Mouse (Mus musculus) forebrain, embryonic 16.5 days (tissue): ENCODE data around the gene Itpk1. TPM values are rescaled to one million over a fixed set of nuclear protein-coding genes. Genes with fewer than 3 reads are reported as not detected.

Experiments used
- ATAC-seq: fragments of 200-750 bp; cut with Nextera tagmentation; 2 replicates; pipeline ENCODE4 v1.8.0; 2017; ENCODE audit warnings: mild to moderate bottlenecking, moderate library complexity
- H3K27ac ChIP-seq: fragments of 300-500 bp; sonication (generic); 2 replicates; pipeline ENCODE4 v1.5.1; 2014; ENCODE audit warnings: low read length, control low read depth
- H3K27me3 ChIP-seq: fragments of 300-500 bp; sonication (generic); replicated peaks from 2 replicates; pipeline ENCODE4 v1.6.1; 2014; ENCODE audit warnings: low read length; ENCODE audit not compliant: control insufficient read depth, insufficient read depth
- H3K36me3 ChIP-seq: fragments of 300-500 bp; sonication (generic); 2 replicates; pipeline ENCODE4 v1.6.1; 2014; ENCODE audit not compliant: control insufficient read depth, insufficient read depth
- H3K4me1 ChIP-seq: fragments of 300-500 bp; sonication (generic); replicated peaks from 2 replicates; pipeline ENCODE4 v1.6.1; 2014; ENCODE audit warnings: low read length; ENCODE audit not compliant: control insufficient read depth, insufficient read depth
- H3K4me2 ChIP-seq: fragments of 300-500 bp; sonication (generic); 2 replicates; pipeline ENCODE4 v1.6.1; 2014; ENCODE audit warnings: mild to moderate bottlenecking, low read length, control low read depth
- H3K4me3 ChIP-seq: fragments of 300-500 bp; sonication (generic); replicated peaks from 2 replicates; pipeline ENCODE4 v1.5.1; 2014; ENCODE audit warnings: mild to moderate bottlenecking, low read length, control low read depth
- H3K9ac ChIP-seq: fragments of 300-500 bp; sonication (generic); replicated peaks from 2 replicates; pipeline ENCODE4 v1.6.1; 2014; ENCODE audit warnings: low read depth, low read length, control low read depth
- H3K9me3 ChIP-seq: fragments of 300-500 bp; sonication (generic); 2 replicates; pipeline ENCODE4 v1.6.1; 2016; ENCODE audit warnings: low read length; ENCODE audit not compliant: control insufficient read depth
- WGBS: fragments of 180-500 bp; shearing (Covaris S2); extraction: QIAGEN DNeasy Blood & Tissue Kit; methylation state at CpG from one replicate; pipeline ENCODE4 v1.1.7; 2014; 5-methylcytosine and 5-hydroxymethylcytosine counted together
- polyA plus RNA-seq: library from polyadenylated mRNA; unstranded; fragments of >200 nt; fragmentation: Nextera tagmentation; extraction: Ambion mirVana; gene quantifications from 2 replicates; pipeline ENCODE4 v1.2.1, GENCODE M21; 2015

The Itpk1 gene
- polyA plus RNA-seq, 1 experiment from 2014 or later: 68.7 TPM

DNA sequence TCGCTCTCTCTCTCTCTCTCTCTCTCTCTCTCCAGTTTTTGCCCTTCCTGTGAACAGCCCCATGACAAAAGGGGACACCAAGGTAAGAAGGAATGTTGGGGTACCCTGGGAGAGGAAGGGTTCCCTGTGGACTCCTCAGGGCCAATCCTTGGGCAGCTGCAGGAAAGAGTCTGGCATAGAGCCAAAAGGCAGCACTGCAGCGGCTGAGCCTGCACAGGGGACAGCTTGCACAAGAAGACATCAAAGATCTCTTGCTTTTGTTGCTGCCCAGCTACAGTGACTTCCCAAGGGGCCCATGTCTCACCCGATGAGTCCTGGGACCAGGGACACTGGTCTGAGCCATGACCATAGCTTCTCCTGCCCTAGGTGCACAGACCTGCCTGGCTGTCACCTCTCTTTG is 148.9 kb downstream of the Itpk1 start:
- Histone ChIP-seq H3K4me1 (peaks cover 16% of the 10 kb centered on the region), H3K9ac (peak overlapping the region; percentile 18; the same call in 1 of the 2 replicates), H3K9me3 (no peaks in the 10 kb centered on the region), H3K27ac (no peak overlapping the region), H3K4me2 (peak overlapping the region; percentile 91), H3K4me3 (peak overlapping the region; percentile 84), H3K27me3 (0 out of 2 replicates have a peak, but pooled peaks cover 2% of the 10 kb centered on the region), H3K36me3 (no peaks in the 10 kb centered on the region)
- no peak for ATAC-seq
- 37% methylated on average over 3 of the region's 3 CpGs for WGBS

DNA sequence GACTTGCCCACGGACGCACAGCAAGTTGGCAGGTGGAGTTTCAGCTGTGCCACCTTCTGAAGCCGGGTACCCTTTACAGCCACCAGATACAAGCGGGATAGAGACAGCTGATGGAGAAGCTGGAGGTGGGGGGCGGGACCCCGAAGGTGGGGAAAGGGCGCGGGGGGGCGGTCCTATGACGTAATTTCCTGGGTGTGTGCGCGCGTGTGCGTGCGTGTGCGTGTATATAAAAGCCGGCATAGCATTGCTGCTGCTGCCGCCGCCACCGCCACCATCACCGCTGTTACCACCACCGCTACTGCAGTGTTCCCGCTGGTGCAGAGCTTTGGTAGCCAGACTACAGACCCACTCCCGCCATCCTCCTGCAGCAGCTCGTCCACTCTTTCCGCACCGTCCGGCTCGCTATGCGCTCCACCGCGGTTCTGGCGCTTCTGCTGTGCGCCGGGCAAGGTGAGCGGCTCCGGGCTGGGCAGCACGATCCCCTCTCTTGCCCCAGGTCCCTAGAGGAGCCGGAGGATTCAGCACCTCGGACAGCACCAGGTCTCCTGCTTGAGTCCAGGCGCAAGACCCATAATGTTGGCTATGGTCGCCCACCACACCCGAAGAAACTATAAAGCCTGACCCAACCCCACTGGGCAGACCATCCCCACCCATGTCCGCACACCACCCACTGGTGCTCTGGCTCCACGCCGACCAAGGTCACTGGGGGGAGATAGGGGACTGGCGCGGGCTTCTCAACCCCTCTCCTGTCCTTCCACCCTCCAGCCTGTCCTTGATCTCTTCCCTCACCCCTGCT is 149.8 kb downstream of the Itpk1 start, which contains the start of gene Chga:
Chga (plus strand) TSS at position 249 of the 796 bp plus-strand sequence.
- Histone ChIP-seq H3K36me3 (no peaks in the 10 kb centered on the region), H3K4me2 (peak within 1 kb of the TSS; percentile 91), H3K9ac (peak within 1 kb of the TSS; percentile 87), H3K27me3 (0 out of 2 replicates have a peak, but pooled peaks cover 2% of the 10 kb centered on the region), H3K27ac (peak within 1 kb of the TSS; percentile 73), H3K4me3 (peak within 1 kb of the TSS; percentile 84), H3K4me1 (peaks cover 16% of the 10 kb centered on the region), H3K9me3 (no peaks in the 10 kb centered on the region)
- ATAC-seq: peak; percentile 83
- WGBS: 2% methylated on average over 48 of the region's 48 CpGs

DNA sequence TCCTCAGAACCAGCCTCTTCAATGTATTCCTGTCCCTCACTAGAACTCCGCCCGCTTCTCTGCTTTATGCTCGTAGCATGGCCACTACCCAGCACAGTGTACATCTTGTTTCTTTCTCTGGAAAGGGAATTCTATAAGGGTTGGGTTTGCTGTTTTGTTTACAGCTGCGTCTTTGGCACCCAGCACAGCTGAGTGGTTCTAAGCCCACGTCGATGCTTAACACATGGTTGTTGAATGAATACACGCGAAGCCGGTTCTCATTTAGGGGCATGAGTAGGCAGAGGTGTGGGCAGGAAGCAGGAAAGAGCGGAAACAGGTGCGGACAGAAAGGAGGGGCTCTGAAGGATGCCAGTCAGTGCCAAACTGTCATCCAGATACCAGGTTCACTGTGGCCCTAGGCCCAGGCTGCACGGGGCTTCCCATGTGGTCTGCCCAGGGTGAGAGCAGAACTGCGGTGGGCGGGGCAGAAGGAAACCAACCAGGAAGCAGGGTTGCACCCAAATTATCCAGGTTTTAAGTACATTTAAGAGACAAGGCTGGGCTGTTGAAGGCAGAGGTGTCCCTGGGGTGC is 150.9 kb downstream of the Itpk1 start:
- Histone ChIP-seq H3K4me2 (no peak overlapping the region), H3K4me3 (no peak overlapping the region), H3K36me3 (no peaks in the 10 kb centered on the region), H3K9ac (no peak overlapping the region), H3K27me3 (0 out of 2 replicates have a peak, but pooled peaks cover 2% of the 10 kb centered on the region), H3K9me3 (no peaks in the 10 kb centered on the region), H3K4me1 (peaks cover 16% of the 10 kb centered on the region), H3K27ac (no peak overlapping the region)
- ATAC-seq: peak; percentile 19; the same call in 1 of the 2 replicates
- WGBS: 76% methylated on average over 14 of the region's 14 CpGs

DNA sequence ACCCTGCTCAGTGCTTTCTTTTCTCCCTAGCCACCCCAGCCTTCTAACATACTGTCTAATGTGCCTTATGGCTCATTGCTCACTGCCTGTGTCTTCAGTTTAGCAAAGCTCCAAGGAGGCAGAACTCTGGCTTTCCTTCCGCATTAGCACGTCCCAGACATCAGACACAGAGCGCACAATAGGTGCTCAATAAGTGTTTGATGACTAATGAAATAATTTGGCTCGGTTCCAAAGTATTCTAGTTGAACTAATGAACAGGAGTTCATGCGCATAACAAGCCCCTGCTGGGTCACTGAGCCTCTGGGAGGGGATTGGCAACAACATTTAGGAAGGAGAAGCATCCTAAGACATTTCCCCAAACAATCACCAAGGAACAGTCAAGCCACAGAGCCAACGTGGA is 152.7 kb downstream of the Itpk1 start:
- no peak for ATAC-seq
- Histone ChIP-seq H3K9me3 (no peaks in the 10 kb centered on the region), H3K4me1 (peaks cover 16% of the 10 kb centered on the region), H3K36me3 (no peaks in the 10 kb centered on the region), H3K27ac (no peak overlapping the region), H3K4me3 (no peak overlapping the region), H3K4me2 (no peak overlapping the region), H3K9ac (no peak overlapping the region), H3K27me3 (0 out of 2 replicates have a peak, but pooled peaks cover 2% of the 10 kb centered on the region)
- 20% methylated on average over 6 of the region's 6 CpGs for WGBS

DNA sequence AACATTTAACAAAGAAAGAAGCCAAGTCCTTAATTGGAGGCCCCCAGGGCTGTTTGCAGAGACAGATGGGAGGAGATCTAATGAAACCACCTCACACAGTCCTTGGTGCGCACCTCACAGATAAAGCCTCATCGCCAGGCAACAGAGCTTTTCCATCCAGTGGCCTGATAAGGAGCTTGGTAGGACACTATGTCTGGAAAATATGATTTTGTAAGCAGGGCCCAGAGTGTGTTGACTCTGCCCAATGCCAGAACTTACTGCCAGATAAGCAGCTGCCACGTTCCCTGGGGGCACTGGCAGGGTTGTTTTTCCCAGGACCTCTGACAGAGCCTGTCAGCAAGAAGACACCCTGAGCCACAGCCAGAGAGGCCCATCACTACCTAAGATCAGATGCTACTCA is 153.5 kb downstream of the Itpk1 start:
- Histone ChIP-seq H3K9ac (no peak overlapping the region), H3K27me3 (0 out of 2 replicates have a peak, but pooled peaks cover 2% of the 10 kb centered on the region), H3K4me2 (no peak overlapping the region), H3K36me3 (no peaks in the 10 kb centered on the region), H3K4me1 (peaks cover 15% of the 10 kb centered on the region), H3K27ac (no peak overlapping the region), H3K4me3 (no peak overlapping the region), H3K9me3 (no peaks in the 10 kb centered on the region)
- ATAC-seq: no peak
- WGBS: 50% methylated on average over 3 of the region's 3 CpGs

DNA sequence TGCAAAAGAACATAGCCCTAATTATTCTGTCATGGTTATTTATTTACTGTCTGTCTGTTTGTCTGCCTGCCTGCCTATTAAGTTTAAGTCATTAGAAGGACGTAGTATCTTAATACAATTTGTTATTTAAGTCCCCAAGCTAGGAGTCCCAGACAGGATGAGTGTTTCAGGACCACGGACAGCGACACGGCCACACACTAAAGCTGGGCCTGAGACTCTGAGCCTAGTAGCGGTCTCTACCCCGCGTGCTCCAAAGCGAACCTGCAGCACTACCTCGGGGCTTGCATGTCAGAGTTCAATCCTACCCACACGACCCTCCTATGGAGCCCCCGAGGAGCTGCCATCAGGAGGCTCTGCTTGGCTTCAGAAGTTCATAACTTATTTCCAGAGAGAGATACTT is 154.2 kb downstream of the Itpk1 start:
- no peak for ATAC-seq
- Histone ChIP-seq H3K9ac (no peak overlapping the region), H3K4me3 (no peak overlapping the region), H3K36me3 (no peaks in the 10 kb centered on the region), H3K27ac (no peak overlapping the region), H3K4me1 (peaks cover 9% of the 10 kb centered on the region), H3K9me3 (no peaks in the 10 kb centered on the region), H3K27me3 (0 out of 2 replicates have a peak, but pooled peaks cover 2% of the 10 kb centered on the region), H3K4me2 (no peak overlapping the region)
- WGBS: 3% methylated on average over 11 of the region's 11 CpGs

DNA sequence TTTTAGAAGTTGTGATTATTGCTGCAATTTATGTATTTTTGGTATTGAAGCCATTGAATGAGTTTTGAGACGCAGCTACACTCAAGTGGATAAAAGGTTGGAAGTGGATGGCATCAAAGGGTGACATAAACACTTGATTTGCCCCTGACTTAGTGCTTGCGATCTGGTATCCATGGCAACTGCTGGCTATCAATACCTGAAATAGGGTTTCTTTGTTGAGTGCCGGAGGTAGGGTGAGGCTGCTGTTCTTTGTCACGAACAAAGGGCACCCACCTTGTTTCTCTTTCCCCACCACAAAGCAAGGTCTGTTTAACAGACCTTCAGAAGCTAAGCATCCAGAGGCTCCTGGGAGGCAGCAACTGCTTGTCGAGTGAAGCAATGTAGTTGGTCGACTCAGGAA is 159.6 kb downstream of the Itpk1 start:
- H3K36me3 ChIP-seq: no peaks in the 10 kb centered on the region
- no peaks in the 10 kb centered on the region for H3K27me3 ChIP-seq
- no peaks in the 10 kb centered on the region for H3K9me3 ChIP-seq
- H3K9ac ChIP-seq: no peak overlapping the region
- no peak for ATAC-seq
- WGBS: 46% methylated on average over 6 of the region's 6 CpGs
- H3K27ac ChIP-seq: no peak overlapping the region
- no peak overlapping the region for H3K4me2 ChIP-seq
- no peak overlapping the region for H3K4me3 ChIP-seq
- H3K4me1 ChIP-seq: no peaks in the 10 kb centered on the region

DNA sequence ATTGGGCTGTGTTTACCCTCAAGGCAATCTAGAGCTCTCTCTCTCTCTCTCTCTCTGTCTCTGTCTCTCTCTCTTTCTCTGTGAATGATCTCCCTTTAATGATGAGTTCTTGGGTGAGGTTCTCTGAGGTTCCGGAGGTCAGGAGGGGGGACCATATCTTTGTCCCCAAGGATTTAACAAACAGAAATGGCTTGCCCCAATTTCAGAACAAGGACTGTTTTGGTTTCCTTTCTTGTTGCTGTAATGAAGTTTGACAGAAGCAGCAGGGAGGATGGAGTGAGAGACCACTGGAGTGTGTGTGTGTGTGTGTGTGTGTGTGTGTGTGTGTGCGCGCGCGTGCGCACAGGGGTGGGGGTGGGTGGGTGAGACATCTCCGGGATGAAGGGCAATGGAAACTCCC is 163.6 kb downstream of the Itpk1 start:
- 98% methylated on average over 7 of the region's 7 CpGs for WGBS
- Histone ChIP-seq H3K36me3 (no peaks in the 10 kb centered on the region), H3K27me3 (no peaks in the 10 kb centered on the region), H3K27ac (no peak overlapping the region), H3K4me3 (no peak overlapping the region), H3K9ac (no peak overlapping the region), H3K4me1 (no peaks in the 10 kb centered on the region), H3K4me2 (no peak overlapping the region), H3K9me3 (no peaks in the 10 kb centered on the region)
- no peak for ATAC-seq

DNA sequence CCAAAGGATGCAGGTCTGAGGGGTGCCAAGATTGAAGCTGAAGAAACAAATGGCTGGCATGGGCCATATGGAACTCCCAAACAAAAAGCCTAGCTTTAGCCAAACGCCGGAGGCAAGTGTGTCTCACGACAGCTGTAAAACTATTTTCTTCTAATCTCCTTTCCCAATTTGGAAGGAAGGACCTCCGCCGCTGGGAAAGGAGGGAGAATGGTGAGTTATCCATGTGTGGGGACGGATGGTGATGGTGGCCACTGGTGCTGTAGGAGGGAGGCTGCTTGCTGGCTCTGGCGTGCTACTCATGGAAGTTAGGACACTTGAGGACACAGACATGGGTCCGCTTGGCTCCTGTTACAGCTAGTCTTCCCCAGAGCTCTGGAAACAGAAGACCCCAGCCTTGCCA is 164.5 kb downstream of the Itpk1 start:
- no peak for ATAC-seq
- Histone ChIP-seq H3K4me2 (no peak overlapping the region), H3K4me1 (no peaks in the 10 kb centered on the region), H3K4me3 (no peak overlapping the region), H3K36me3 (no peaks in the 10 kb centered on the region), H3K27me3 (no peaks in the 10 kb centered on the region), H3K27ac (no peak overlapping the region), H3K9ac (no peak overlapping the region), H3K9me3 (no peaks in the 10 kb centered on the region)
- WGBS: 62% methylated on average over 8 of the region's 8 CpGs
